Mouse (Mus musculus): ENCODE results near the gene Erp27. TPM values are rescaled to one million over a fixed set of nuclear protein-coding genes. Genes with fewer than 3 reads are reported as not detected.

Erp27 gene
- polyA plus RNA-seq, 1 experiment from 2014 or later = 0.28 TPM

DNA sequence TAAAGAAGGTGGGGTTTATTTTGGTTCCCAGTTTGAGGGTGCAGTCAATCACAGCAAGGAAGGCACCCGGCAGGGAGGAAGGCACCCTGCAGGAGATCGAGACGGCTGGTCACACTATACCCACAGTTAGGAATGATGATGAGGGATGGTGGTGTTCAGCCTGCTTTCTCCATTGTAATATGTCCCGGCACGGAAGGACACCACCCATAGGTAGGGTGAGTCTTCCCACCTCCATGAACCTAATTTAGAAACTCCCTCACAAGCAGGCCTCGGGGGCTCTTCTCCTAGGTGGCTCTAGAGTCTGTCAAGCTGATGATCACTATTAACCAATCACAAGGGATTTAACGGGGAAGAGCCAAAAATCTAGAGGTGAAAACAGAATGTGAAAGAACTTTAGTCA lies 891 bp upstream of the Erp27 start:
- Histone ChIP-seq H3K4me2 (no peak overlapping the region), H3K27ac (replicated peaks) (no peak overlapping the region), H3K9ac (no peak overlapping the region), H3K36me3 (replicated peaks) (peaks cover 5% of the 10 kb centered on the region; the same call in 1 of the 2 replicates), H3K27me3 (no peaks in the 10 kb centered on the region), H3K4me1 (replicated peaks) (no peaks in the 10 kb centered on the region), H3K9me3 (replicated peaks) (no peaks in the 10 kb centered on the region), H3K4me3 (replicated peaks) (no peak overlapping the region)
- 77% methylated on average over 7 of the region's 7 CpGs for WGBS (ENCODE audit: insufficient replicate concordance)
- no peak for ATAC-seq (ENCODE audit: insufficient read depth)

DNA sequence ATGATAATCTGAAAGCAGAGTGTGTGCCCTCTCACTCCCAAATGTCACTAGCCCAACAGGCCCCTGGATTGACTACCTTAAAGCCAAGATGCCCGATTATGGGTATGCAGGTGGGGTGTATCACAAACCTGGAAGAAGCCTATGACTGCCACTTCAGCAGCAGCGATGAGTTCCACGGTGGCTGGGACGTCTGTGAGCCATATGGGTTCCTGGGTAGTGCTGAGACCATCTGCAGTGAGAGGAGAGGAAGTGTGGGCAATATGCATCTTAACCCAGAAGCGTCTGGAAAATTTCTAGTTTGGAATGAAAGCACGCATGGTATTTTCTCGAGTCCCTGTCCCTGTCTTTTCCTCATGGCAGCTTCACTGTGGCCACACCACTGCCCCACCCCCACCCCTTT lies 379 bp downstream of the Erp27 start:
- Histone ChIP-seq H3K4me2 (no peak overlapping the region), H3K27ac (replicated peaks) (no peak overlapping the region), H3K9me3 (replicated peaks) (no peaks in the 10 kb centered on the region), H3K4me1 (replicated peaks) (no peaks in the 10 kb centered on the region), H3K4me3 (replicated peaks) (no peak overlapping the region), H3K9ac (no peak overlapping the region), H3K36me3 (replicated peaks) (peaks cover 5% of the 10 kb centered on the region; the same call in 1 of the 2 replicates), H3K27me3 (no peaks in the 10 kb centered on the region)
- no peak for ATAC-seq (ENCODE audit: insufficient read depth)
- 53% methylated on average over 7 of the region's 7 CpGs for WGBS (ENCODE audit: insufficient replicate concordance)

DNA sequence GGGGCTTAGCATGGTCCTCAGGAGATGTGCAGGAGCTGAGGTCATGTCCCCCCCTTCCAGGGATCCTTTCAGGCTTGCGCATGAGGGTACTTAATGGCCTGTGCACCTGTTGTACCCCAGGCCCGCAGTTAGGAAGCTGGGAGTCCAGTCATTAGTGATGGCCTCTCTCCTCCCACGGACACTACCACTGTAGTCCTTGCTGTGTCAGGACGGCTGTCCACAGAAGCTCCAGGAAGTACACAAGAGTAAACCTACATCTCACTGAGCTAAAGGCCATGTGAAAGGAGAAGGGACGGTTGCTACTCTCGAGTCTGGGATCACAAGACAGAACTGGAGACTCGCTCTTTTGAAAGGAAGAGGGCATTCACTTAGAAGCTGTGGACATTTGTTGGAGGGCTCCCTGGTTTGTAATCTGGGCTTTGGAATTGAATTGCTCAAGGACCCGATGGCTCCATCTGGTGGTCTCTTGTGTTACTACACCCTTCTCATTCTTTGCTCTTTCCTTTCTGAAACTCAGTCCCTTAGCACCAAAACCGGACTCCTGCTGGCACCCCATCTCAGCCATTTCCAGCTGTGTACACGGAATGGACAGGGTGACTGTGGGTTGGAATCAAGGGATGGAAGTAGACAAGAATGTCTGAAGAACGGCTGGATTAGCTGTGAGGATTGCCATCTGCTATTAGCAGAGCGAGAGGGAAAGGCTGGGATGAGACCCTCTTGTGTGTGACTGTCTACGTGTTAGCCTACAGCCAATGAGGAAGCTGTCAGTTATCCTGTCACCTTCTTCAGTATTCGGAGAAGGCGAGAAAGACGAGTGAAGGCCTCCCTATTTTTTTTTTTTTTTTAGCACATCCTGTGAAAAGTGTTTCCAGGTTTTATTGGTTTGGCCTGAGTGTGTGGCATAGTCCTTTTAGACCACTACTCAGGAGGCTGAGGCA lies 1.4 kb downstream of the Erp27 start:
- no peaks in the 10 kb centered on the region for H3K27me3 ChIP-seq
- no peaks in the 10 kb centered on the region for H3K9me3 ChIP-seq (replicated peaks)
- no peak overlapping the region for H3K4me3 ChIP-seq (replicated peaks)
- H3K27ac ChIP-seq (replicated peaks) = no peak overlapping the region
- no peak overlapping the region for H3K9ac ChIP-seq
- H3K36me3 ChIP-seq (replicated peaks) = peaks cover 5% of the 10 kb centered on the region; the same call in 1 of the 2 replicates
- 0 out of 2 replicates have a peak, but pooled peaks have one; percentile 28 for ATAC-seq (ENCODE audit: insufficient read depth)
- 30% methylated on average over 16 of the region's 16 CpGs for WGBS (ENCODE audit: insufficient replicate concordance)
- no peak overlapping the region for H3K4me2 ChIP-seq
- no peaks in the 10 kb centered on the region for H3K4me1 ChIP-seq (replicated peaks)

- no peak overlapping the region for H3K4me3 ChIP-seq (replicated peaks)
- no peak overlapping the region for H3K27ac ChIP-seq (replicated peaks)
- H3K4me2 ChIP-seq = no peak overlapping the region
- ATAC-seq (ENCODE audit: insufficient read depth) = no peak
- no peaks in the 10 kb centered on the region for H3K36me3 ChIP-seq (replicated peaks)
- H3K9ac ChIP-seq = no peak overlapping the region
- WGBS (ENCODE audit: insufficient replicate concordance) = 51% methylated on average over 2 of the region's 2 CpGs
- H3K4me1 ChIP-seq (replicated peaks) = peaks cover 6% of the 10 kb centered on the region; the same call in 1 of the 2 replicates
- no peaks in the 10 kb centered on the region for H3K9me3 ChIP-seq (replicated peaks)
- peaks cover 4% of the 10 kb centered on the region; the same call in 1 of the 2 replicates for H3K27me3 ChIP-seq
Observed at GRCm38 (mm10) chr6:136917885-136918284, 4.1 kb downstream of the Erp27 start.

DNA sequence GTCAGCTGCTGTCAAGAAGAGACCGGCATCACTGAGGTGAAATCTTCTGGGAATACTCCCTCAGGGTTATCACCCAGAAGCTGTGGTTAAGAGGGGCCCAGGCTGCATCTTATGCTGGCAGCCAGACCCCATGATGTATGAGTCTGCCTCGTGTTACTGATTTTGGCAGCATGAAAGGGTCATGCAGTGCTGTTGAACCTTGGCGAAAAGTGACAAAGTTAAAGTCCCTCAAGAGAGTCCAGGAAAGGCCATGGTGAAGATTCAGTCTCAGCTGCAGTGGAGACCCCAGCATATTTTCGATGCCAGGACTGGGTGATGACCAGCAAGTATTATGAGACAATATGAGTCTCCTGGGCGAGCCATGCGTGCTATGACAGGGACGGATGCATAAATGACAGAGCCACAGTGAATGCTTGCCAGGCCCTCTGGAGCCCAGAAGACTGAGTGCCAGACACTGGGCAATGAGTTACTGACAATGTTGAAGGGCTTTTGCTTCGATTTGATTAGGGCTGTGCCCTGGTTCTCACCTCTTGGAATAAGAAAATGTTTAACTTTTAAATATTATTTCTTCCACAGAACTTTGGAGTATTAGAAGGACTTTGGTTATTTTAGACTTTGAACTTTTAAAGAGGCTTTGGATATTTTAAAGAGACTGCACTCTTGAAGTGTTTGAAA lies 6.1 kb downstream of the Erp27 start:
- 62% methylated on average over 8 of the region's 8 CpGs for WGBS (ENCODE audit: insufficient replicate concordance)
- Histone ChIP-seq H3K27ac (replicated peaks) (no peak overlapping the region), H3K36me3 (replicated peaks) (no peaks in the 10 kb centered on the region), H3K4me3 (replicated peaks) (no peak overlapping the region), H3K9ac (no peak overlapping the region), H3K4me2 (no peak overlapping the region), H3K4me1 (replicated peaks) (peaks cover 6% of the 10 kb centered on the region; the same call in 1 of the 2 replicates), H3K9me3 (replicated peaks) (no peaks in the 10 kb centered on the region), H3K27me3 (peaks cover 4% of the 10 kb centered on the region; the same call in 1 of the 2 replicates)
- ATAC-seq (ENCODE audit: insufficient read depth) = no peak

GRCm38 (mm10) chr6:136914234-136914633 lies 7.7 kb downstream of the Erp27 start:
- Histone ChIP-seq H3K4me1 (replicated peaks) (peaks cover 6% of the 10 kb centered on the region; the same call in 1 of the 2 replicates), H3K36me3 (replicated peaks) (no peaks in the 10 kb centered on the region), H3K4me3 (replicated peaks) (no peak overlapping the region), H3K27me3 (peaks cover 4% of the 10 kb centered on the region; the same call in 1 of the 2 replicates), H3K4me2 (no peak overlapping the region), H3K9ac (no peak overlapping the region), H3K27ac (replicated peaks) (no peak overlapping the region), H3K9me3 (replicated peaks) (no peaks in the 10 kb centered on the region)
- WGBS (ENCODE audit: insufficient replicate concordance) = 81% methylated on average over 6 of the region's 6 CpGs
- no peak for ATAC-seq (ENCODE audit: insufficient read depth)

DNA sequence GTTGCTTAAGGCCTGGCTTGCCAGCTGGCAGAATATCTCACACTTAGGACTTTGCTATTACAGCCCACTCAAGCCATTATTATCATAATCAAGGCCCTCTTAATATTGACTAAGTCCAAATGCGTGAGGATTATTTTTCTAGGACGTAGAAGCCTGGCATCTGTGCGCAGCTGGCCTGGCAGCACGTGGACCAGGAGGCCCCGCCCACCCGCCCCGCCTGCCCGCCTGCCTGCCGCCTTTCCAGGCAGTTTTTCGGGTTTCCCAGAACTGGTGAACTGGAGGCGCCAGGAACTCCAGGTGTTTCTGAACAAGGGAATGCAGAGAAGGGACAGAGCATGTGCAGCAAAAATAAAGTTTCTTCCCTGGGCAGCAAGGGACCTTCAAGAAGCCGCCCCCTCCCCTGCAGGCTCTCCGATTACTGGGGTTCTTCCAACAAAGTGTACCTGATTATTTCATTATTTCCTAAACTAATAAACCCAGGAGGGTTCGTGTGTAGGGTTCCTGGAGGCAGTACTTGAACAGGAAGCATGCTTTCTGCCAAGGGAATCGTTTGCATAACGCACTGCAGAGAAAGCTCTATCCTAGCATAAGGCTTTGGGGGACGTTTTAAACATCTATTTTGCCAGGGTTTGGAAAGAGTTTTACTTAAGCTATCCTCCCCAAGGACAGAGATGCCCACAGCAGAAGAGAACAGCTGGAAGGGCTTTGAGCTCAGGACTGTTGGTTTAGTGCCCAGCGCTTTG lies 8.4 kb downstream of the Erp27 start:
- Histone ChIP-seq H3K27me3 (peaks cover 4% of the 10 kb centered on the region; the same call in 1 of the 2 replicates), H3K4me1 (replicated peaks) (peaks cover 6% of the 10 kb centered on the region; the same call in 1 of the 2 replicates), H3K27ac (replicated peaks) (no peak overlapping the region), H3K4me3 (replicated peaks) (no peak overlapping the region), H3K9me3 (replicated peaks) (no peaks in the 10 kb centered on the region), H3K4me2 (peak overlapping the region; percentile 39; the same call in 1 of the 2 replicates), H3K9ac (no peak overlapping the region), H3K36me3 (replicated peaks) (no peaks in the 10 kb centered on the region)
- 23% methylated on average over 18 of the region's 18 CpGs for WGBS (ENCODE audit: insufficient replicate concordance)
- ATAC-seq (ENCODE audit: insufficient read depth) = no peak

DNA sequence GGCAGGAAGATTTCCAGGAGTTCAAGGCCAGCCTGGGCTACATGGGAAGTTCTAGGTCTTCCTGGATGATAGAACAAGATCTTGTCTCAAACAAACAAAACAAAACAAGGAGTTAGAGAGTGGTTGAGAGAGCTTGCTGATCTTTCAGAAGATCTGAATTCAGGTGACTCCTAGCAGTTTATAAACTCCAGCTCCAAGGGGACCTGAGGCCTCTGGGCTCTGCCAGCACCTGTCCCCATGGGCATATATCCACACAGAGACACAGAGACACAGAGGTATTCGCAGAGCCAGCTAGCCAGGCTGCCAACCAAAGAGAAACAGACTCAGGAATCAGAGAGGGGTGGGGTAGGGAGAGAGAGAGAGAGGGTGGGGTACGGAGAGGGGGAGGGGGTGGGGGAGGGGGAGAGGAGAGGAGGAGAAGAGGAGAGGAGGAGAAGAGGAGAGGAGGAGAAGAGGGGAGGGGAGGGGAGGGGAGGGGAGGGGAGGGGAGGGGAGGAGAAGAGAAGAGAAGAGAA lies 9.2 kb downstream of the Erp27 start:
- Histone ChIP-seq H3K4me2 (no peak overlapping the region), H3K36me3 (replicated peaks) (no peaks in the 10 kb centered on the region), H3K27me3 (peaks cover 4% of the 10 kb centered on the region; the same call in 1 of the 2 replicates), H3K4me3 (replicated peaks) (no peak overlapping the region), H3K27ac (replicated peaks) (no peak overlapping the region), H3K4me1 (replicated peaks) (peaks cover 6% of the 10 kb centered on the region; the same call in 1 of the 2 replicates), H3K9ac (no peak overlapping the region), H3K9me3 (replicated peaks) (no peaks in the 10 kb centered on the region)
- WGBS (ENCODE audit: insufficient replicate concordance) = 69% methylated on average over 1 of the region's 2 CpGs
- ATAC-seq (ENCODE audit: insufficient read depth) = no peak

DNA sequence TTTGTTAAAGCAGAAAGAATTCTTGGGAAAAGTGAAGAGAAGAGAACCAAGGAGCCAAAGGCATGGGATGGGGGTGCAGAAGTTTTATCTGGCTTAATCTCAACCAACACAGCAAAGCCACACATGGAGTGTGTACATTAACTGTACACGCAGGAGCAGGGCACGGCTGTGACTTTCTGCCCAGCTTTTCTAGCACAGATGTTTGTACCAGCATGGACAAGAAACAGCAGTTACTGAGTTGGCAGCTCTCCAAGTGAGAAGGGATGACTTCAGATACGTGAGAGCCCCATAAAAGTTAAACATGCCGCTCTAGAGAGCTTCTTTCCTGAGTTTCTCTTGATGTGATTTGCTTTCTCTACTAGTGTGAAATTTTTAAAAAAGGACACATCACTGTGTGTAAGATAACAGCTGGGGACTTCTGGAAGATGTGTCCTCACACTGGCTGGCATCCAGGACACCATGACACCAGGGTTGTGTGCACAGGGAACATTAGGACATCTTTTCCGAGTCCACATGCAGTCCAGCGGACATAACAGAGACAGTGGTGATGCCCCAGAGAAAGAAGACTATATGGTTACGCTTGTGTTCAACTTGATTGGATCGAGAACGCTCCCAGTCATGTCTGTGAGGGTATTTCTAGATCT lies 11.6 kb downstream of the Erp27 start:
- 63% methylated on average over 9 of the region's 9 CpGs for WGBS (ENCODE audit: insufficient replicate concordance)

DNA sequence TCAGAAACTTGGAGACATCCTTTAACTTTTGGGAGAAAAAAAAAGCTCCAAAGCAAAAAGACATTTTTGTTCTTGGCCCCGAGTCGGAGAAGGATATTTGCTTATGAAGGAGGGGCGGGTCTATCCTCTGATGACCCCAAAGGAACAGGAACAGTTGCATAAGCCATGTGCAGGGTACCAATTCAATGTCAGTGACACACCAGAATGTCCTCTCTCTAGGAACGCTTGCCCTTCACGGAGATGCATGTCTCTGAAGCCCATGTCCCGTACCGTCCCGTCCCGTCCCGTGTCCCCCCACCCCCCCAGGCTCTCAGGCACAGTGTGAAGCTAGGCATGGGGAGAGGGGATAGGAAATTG lies 15.1 kb downstream of the Erp27 start:
- no peaks in the 10 kb centered on the region for H3K9me3 ChIP-seq (replicated peaks)
- no peaks in the 10 kb centered on the region for H3K4me1 ChIP-seq (replicated peaks)
- 67% methylated on average over 10 of the region's 10 CpGs for WGBS (ENCODE audit: insufficient replicate concordance)
- no peaks in the 10 kb centered on the region for H3K27me3 ChIP-seq
- ATAC-seq (ENCODE audit: insufficient read depth) = no peak
- H3K4me3 ChIP-seq (replicated peaks) = no peak overlapping the region
- H3K9ac ChIP-seq = no peak overlapping the region
- no peak overlapping the region for H3K27ac ChIP-seq (replicated peaks)
- H3K36me3 ChIP-seq (replicated peaks) = no peaks in the 10 kb centered on the region
- no peak overlapping the region for H3K4me2 ChIP-seq

More for the DNA sequence above, 11.6 kb downstream of the Erp27 start:
- no peaks in the 10 kb centered on the region for H3K9me3 ChIP-seq (replicated peaks)
- H3K27ac ChIP-seq (replicated peaks) = no peak overlapping the region
- no peak overlapping the region for H3K9ac ChIP-seq
- H3K4me2 ChIP-seq = no peak overlapping the region
- peaks cover 4% of the 10 kb centered on the region; the same call in 1 of the 2 replicates for H3K27me3 ChIP-seq
- no peak for ATAC-seq (ENCODE audit: insufficient read depth)
- no peaks in the 10 kb centered on the region for H3K36me3 ChIP-seq (replicated peaks)
- H3K4me1 ChIP-seq (replicated peaks) = peaks cover 6% of the 10 kb centered on the region; the same call in 1 of the 2 replicates
- H3K4me3 ChIP-seq (replicated peaks) = no peak overlapping the region
